Mouse (Mus musculus): ENCODE measurements at regions not wholly inside any gene's neighbourhood (a gene's known extent, or its start where the extent isn't known, plus 50 kb on each side); places are given as distances from the start of the nearest gene placed in this dataset.
A peak's percentile ranks its signal among the peaks of the same experiment; 100 is the strongest.

- Histone ChIP-seq H3K4me2 (replicated peaks; ENCODE audit: low read depth, low read length) (no peak overlapping the region), H3K27me3 (ENCODE audit: insufficient read depth, low read length) (no peaks in the 10 kb centered on the region)
- 86% methylated on average over 5 of the region's 5 CpGs for WGBS
These were observed 441.3 kb downstream of the Nr2f2 start for GRCm38 (mm10) chr7:69925261-69925660.

GRCm38 (mm10) chr7:69924551-69924950, 442.0 kb downstream of the Nr2f2 start:
- Histone ChIP-seq H3K4me3 (ENCODE audit: low read length) (no peak overlapping the region), H3K4me1 (ENCODE audit: insufficient read depth, low read length) (no peaks in the 10 kb centered on the region), H3K9ac (replicated peaks; ENCODE audit: low read length) (no peak overlapping the region), H3K4me2 (replicated peaks; ENCODE audit: low read depth, low read length) (no peak overlapping the region), H3K36me3 (ENCODE audit: insufficient read depth, low read length) (no peaks in the 10 kb centered on the region), H3K27me3 (ENCODE audit: insufficient read depth, low read length) (no peaks in the 10 kb centered on the region), H3K9me3 (ENCODE audit: low read length) (peaks cover 2% of the 10 kb centered on the region; the same call in 1 of the 2 replicates), H3K27ac (ENCODE audit: low read length) (no peak overlapping the region)
- ATAC-seq (ENCODE audit: low FRiP score, low TSS enrichment) = no peak

More at GRCm38 (mm10) chr7:69925261-69925660, 441.3 kb downstream of the Nr2f2 start:
- no peak overlapping the region for H3K4me3 ChIP-seq (ENCODE audit: low read length)
- no peak overlapping the region for H3K27ac ChIP-seq (ENCODE audit: low read length)
- no peaks in the 10 kb centered on the region for H3K4me1 ChIP-seq (ENCODE audit: insufficient read depth, low read length)
- peaks cover 2% of the 10 kb centered on the region; the same call in 1 of the 2 replicates for H3K9me3 ChIP-seq (ENCODE audit: low read length)
- no peaks in the 10 kb centered on the region for H3K36me3 ChIP-seq (ENCODE audit: insufficient read depth, low read length)
- no peak overlapping the region for H3K9ac ChIP-seq (replicated peaks; ENCODE audit: low read length)
- ATAC-seq (ENCODE audit: low FRiP score, low TSS enrichment) = no peak

- 64% methylated on average over 4 of the region's 4 CpGs for WGBS
- no peak overlapping the region for H3K4me3 ChIP-seq (ENCODE audit: low read length)
These were observed 454.8 kb downstream of the Nr2f2 start for GRCm38 (mm10) chr7:69911760-69912159.

GRCm38 (mm10) chr7:69890503-69891061, 476.0 kb downstream of the Nr2f2 start:
- Histone ChIP-seq H3K27ac (ENCODE audit: low read length) (no peak overlapping the region), H3K4me2 (replicated peaks; ENCODE audit: low read depth, low read length) (no peak overlapping the region), H3K9ac (replicated peaks; ENCODE audit: low read length) (no peak overlapping the region), H3K4me3 (ENCODE audit: low read length) (no peak overlapping the region), H3K4me1 (ENCODE audit: insufficient read depth, low read length) (no peaks in the 10 kb centered on the region), H3K27me3 (ENCODE audit: insufficient read depth, low read length) (no peaks in the 10 kb centered on the region), H3K9me3 (ENCODE audit: low read length) (no peaks in the 10 kb centered on the region), H3K36me3 (ENCODE audit: insufficient read depth, low read length) (no peaks in the 10 kb centered on the region)
- ATAC-seq (ENCODE audit: low FRiP score, low TSS enrichment) = no peak
- 77% methylated on average over 9 of the region's 9 CpGs for WGBS

More at GRCm38 (mm10) chr7:69911760-69912159, 454.8 kb downstream of the Nr2f2 start:
- Histone ChIP-seq H3K9me3 (ENCODE audit: low read length) (no peaks in the 10 kb centered on the region), H3K4me1 (ENCODE audit: insufficient read depth, low read length) (no peaks in the 10 kb centered on the region), H3K27me3 (ENCODE audit: insufficient read depth, low read length) (no peaks in the 10 kb centered on the region), H3K36me3 (ENCODE audit: insufficient read depth, low read length) (no peaks in the 10 kb centered on the region), H3K4me2 (replicated peaks; ENCODE audit: low read depth, low read length) (no peak overlapping the region), H3K9ac (replicated peaks; ENCODE audit: low read length) (no peak overlapping the region), H3K27ac (ENCODE audit: low read length) (no peak overlapping the region)
- ATAC-seq (ENCODE audit: low FRiP score, low TSS enrichment) = no peak

GRCm38 (mm10) chr7:69888251-69888650, 478.3 kb downstream of the Nr2f2 start:
- no peaks in the 10 kb centered on the region for H3K36me3 ChIP-seq (ENCODE audit: insufficient read depth, low read length)
- no peak overlapping the region for H3K4me3 ChIP-seq (ENCODE audit: low read length)
- no peaks in the 10 kb centered on the region for H3K27me3 ChIP-seq (ENCODE audit: insufficient read depth, low read length)
- no peak overlapping the region for H3K4me2 ChIP-seq (replicated peaks; ENCODE audit: low read depth, low read length)
- no peak for ATAC-seq (ENCODE audit: low FRiP score, low TSS enrichment)
- no peak overlapping the region for H3K9ac ChIP-seq (replicated peaks; ENCODE audit: low read length)
- H3K4me1 ChIP-seq (ENCODE audit: insufficient read depth, low read length) = no peaks in the 10 kb centered on the region
- H3K27ac ChIP-seq (ENCODE audit: low read length) = no peak overlapping the region
- no peaks in the 10 kb centered on the region for H3K9me3 ChIP-seq (ENCODE audit: low read length)
- WGBS = 85% methylated on average over 7 of the region's 7 CpGs

- ATAC-seq (ENCODE audit: low FRiP score, low TSS enrichment) = no peak
- Histone ChIP-seq H3K4me3 (ENCODE audit: low read length) (no peak overlapping the region), H3K36me3 (ENCODE audit: insufficient read depth, low read length) (no peaks in the 10 kb centered on the region), H3K9ac (replicated peaks; ENCODE audit: low read length) (no peak overlapping the region), H3K27me3 (ENCODE audit: insufficient read depth, low read length) (no peaks in the 10 kb centered on the region), H3K27ac (ENCODE audit: low read length) (no peak overlapping the region), H3K4me1 (ENCODE audit: insufficient read depth, low read length) (no peaks in the 10 kb centered on the region), H3K4me2 (replicated peaks; ENCODE audit: low read depth, low read length) (no peak overlapping the region), H3K9me3 (ENCODE audit: low read length) (no peaks in the 10 kb centered on the region)
These were observed 489.5 kb downstream of the Nr2f2 start for GRCm38 (mm10) chr7:69877031-69877430.

GRCm38 (mm10) chr7:69865801-69866200, 500.7 kb downstream of the Nr2f2 start:
- no peak overlapping the region for H3K27ac ChIP-seq (ENCODE audit: low read length)
- no peaks in the 10 kb centered on the region for H3K36me3 ChIP-seq (ENCODE audit: insufficient read depth, low read length)
- no peaks in the 10 kb centered on the region for H3K4me1 ChIP-seq (ENCODE audit: insufficient read depth, low read length)
- 83% methylated on average over 3 of the region's 3 CpGs for WGBS
- no peak overlapping the region for H3K4me3 ChIP-seq (ENCODE audit: low read length)
- no peaks in the 10 kb centered on the region for H3K27me3 ChIP-seq (ENCODE audit: insufficient read depth, low read length)
- no peak for ATAC-seq (ENCODE audit: low FRiP score, low TSS enrichment)
- no peak overlapping the region for H3K9ac ChIP-seq (replicated peaks; ENCODE audit: low read length)
- no peak overlapping the region for H3K4me2 ChIP-seq (replicated peaks; ENCODE audit: low read depth, low read length)
- H3K9me3 ChIP-seq (ENCODE audit: low read length) = no peaks in the 10 kb centered on the region

GRCm38 (mm10) chr7:69844631-69845324, 521.8 kb downstream of the Nr2f2 start:
- Histone ChIP-seq H3K4me2 (replicated peaks; ENCODE audit: low read depth, low read length) (peak overlapping the region; percentile 35), H3K4me1 (ENCODE audit: insufficient read depth, low read length) (0 out of 2 replicates have a peak, but pooled peaks cover 4% of the 10 kb centered on the region), H3K4me3 (ENCODE audit: low read length) (no peak overlapping the region), H3K9ac (replicated peaks; ENCODE audit: low read length) (no peak overlapping the region), H3K9me3 (ENCODE audit: low read length) (no peaks in the 10 kb centered on the region), H3K27me3 (ENCODE audit: insufficient read depth, low read length) (no peaks in the 10 kb centered on the region), H3K27ac (ENCODE audit: low read length) (no peak overlapping the region), H3K36me3 (ENCODE audit: insufficient read depth, low read length) (no peaks in the 10 kb centered on the region)
- ATAC-seq (ENCODE audit: low FRiP score, low TSS enrichment) = no peak
- 36% methylated on average over 19 of the region's 19 CpGs for WGBS

GRCm38 (mm10) chr7:69837379-69837778, 529.2 kb downstream of the Nr2f2 start:
- 83% methylated on average over 5 of the region's 5 CpGs for WGBS
- no peaks in the 10 kb centered on the region for H3K4me1 ChIP-seq (ENCODE audit: insufficient read depth, low read length)
- no peak overlapping the region for H3K4me2 ChIP-seq (replicated peaks; ENCODE audit: low read depth, low read length)
- no peak overlapping the region for H3K27ac ChIP-seq (ENCODE audit: low read length)
- H3K36me3 ChIP-seq (ENCODE audit: insufficient read depth, low read length) = no peaks in the 10 kb centered on the region
- no peak for ATAC-seq (ENCODE audit: low FRiP score, low TSS enrichment)
- no peaks in the 10 kb centered on the region for H3K27me3 ChIP-seq (ENCODE audit: insufficient read depth, low read length)
- H3K9ac ChIP-seq (replicated peaks; ENCODE audit: low read length) = no peak overlapping the region
- no peaks in the 10 kb centered on the region for H3K9me3 ChIP-seq (ENCODE audit: low read length)
- H3K4me3 ChIP-seq (ENCODE audit: low read length) = no peak overlapping the region

- no peaks in the 10 kb centered on the region for H3K27me3 ChIP-seq (ENCODE audit: insufficient read depth, low read length)
- H3K27ac ChIP-seq (ENCODE audit: low read length) = no peak overlapping the region
- H3K4me1 ChIP-seq (ENCODE audit: insufficient read depth, low read length) = no peaks in the 10 kb centered on the region
- no peak overlapping the region for H3K9ac ChIP-seq (replicated peaks; ENCODE audit: low read length)
- 27% methylated on average over 8 of the region's 8 CpGs for WGBS
- H3K4me3 ChIP-seq (ENCODE audit: low read length) = no peak overlapping the region
- H3K9me3 ChIP-seq (ENCODE audit: low read length) = no peaks in the 10 kb centered on the region
- ATAC-seq (ENCODE audit: low FRiP score, low TSS enrichment) = no peak
- H3K36me3 ChIP-seq (ENCODE audit: insufficient read depth, low read length) = no peaks in the 10 kb centered on the region
- no peak overlapping the region for H3K4me2 ChIP-seq (replicated peaks; ENCODE audit: low read depth, low read length)
These were observed 539.3 kb downstream of the Nr2f2 start for GRCm38 (mm10) chr7:69827251-69827650.

All from kidney, embryonic 16.5 days (tissue).